Mouse (Mus musculus) liver, adult 2 months (tissue): ENCODE results near the gene Castor2.

Experiments used
- CTCF ChIP-seq: fragments of 200-500 bp; IDR thresholded peaks from 2 replicates; pipeline ENCODE4 v1.5.1; 2011; ENCODE audit warnings: low read depth, low read length, control low read depth
- POLR2A ChIP-seq: fragments of 200-500 bp; IDR thresholded peaks from 2 replicates; pipeline ENCODE4 v1.6.1; 2011; ENCODE audit warnings: low read length, control low read depth; ENCODE audit not compliant: insufficient read depth; ENCODE audit errors: extremely low read depth

DNA sequence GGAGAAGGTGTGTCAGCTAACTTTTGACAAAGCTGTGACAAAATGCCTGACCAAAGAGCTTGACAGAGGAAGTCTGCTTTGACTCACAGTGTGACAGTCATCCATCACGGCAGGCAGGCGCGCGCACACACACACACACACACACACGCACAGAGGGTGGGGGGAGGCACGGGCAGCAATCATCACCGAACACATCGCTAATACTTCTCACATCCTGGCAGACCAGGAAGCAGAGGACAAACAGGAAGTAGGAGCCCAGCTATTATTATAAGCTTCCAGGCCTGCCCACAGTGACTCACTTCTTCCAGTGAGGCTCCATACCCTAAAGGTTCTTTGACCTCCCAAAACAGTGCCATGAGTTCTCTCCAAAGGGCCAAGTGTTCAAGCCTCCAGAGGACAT is 6.3 kb downstream of the Castor2 start:
- TF ChIP-seq CTCF, result no peak
- TF ChIP-seq POLR2A, result no peak
